ENCODE assay signal across 10 mouse cellular contexts in the genomic region with DNA sequence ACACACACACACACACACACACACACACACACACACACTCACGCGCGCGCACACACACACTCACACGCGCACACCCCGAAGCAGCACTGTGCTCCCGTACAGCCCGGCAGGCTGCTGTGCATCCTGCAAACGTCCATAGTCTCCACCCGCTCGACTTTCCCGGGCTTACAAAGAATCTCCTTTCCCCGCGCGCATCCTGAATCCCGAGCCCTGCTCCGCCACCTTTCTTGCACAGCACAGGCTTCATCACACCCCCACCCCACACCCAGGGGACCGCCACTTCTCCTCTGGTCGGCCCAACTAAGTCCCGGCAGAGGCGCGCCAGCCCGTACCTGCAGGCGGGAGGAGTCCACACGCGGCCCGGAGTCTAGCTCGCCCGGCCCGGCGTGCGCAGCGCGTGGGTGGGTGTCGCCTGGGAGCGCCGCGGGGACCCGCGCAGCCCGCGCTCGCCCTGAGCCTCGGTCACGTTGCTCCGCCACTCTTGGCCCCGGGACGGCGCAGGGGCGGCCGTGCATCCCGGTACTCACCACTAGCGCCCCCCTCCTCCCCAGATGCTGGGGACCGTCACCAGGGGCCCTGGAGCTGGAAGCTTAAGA.
A peak's percentile ranks its signal among the peaks of the same experiment; 100 is the strongest.
DNase-seq lines count a peak whose midpoint lies in the region; ATAC-seq lines count a peak whose summit lies in the region.
"Had no signal": no experiment of that assay in that cellular context is flagged by ENCODE, and none has a peak within 500 bp of the region (broad histone marks: within the 10 kb centered on the region; RNA-seq: fewer than 3 reads in every experiment).

No protein-coding gene starts in this region.

- H3K4me3 ChIP-seq in lung, embryonic 15.5 days = peak overlapping the region; percentile 70
- peak overlapping the region; percentile 63 for H3K4me3 ChIP-seq in hindbrain, embryonic 15.5 days

- H3K4me2 ChIP-seq in lung, embryonic 15.5 days = peak overlapping the region; percentile 98
- peak overlapping the region; percentile 92 for H3K4me2 ChIP-seq in hindbrain, embryonic 15.5 days

- H3K27ac ChIP-seq in lung, embryonic 15.5 days = peak overlapping the region; percentile 71; the same call in 1 of the 2 replicates
- H3K27ac ChIP-seq in hindbrain, embryonic 15.5 days (replicated peaks) = peak overlapping the region; percentile 90
- H3K27ac ChIP-seq: macrophage had no signal

- under 1% methylated on average over 55 of the region's 55 CpGs for WGBS in lung, embryonic 15.5 days
- under 1% methylated on average over 54 of the region's 55 CpGs for WGBS in hindbrain, embryonic 15.5 days

- peak; percentile 86 for ATAC-seq in lung, embryonic 15.5 days (ENCODE audit: borderline replicate concordance, extremely low read depth, low FRiP score, low TSS enrichment)
- ATAC-seq in hindbrain, embryonic 15.5 days (ENCODE audit: low FRiP score, low read depth) = peak; percentile 90

- no peaks in the 10 kb centered on the region for H3K9me3 ChIP-seq in lung, embryonic 15.5 days
- no peaks in the 10 kb centered on the region for H3K9me3 ChIP-seq in hindbrain, embryonic 15.5 days

- DNase-seq in lung, adult 18-20 months = no peak
- DNase-seq in cerebellum, postnatal 36 days = peak; percentile 34 to 42
- peak; percentile 21 for DNase-seq in gastrocnemius, adult 18-20 months (ENCODE audit: low spot score)
- peak; percentile 74 to 79 for DNase-seq in left cerebral cortex, postnatal 36 days (ENCODE audit: low spot score in 2 of 2)
- peak; percentile 82 for DNase-seq in neural tube, embryonic 10.5 days (ENCODE audit: extremely low spot score, low spot score)
- peak; percentile 51 to 61 for DNase-seq in urinary bladder, postnatal 4 days (ENCODE audit: low spot score in 2 of 2)

- peak overlapping the region; percentile 58 for H3K9ac ChIP-seq in lung, embryonic 15.5 days
- H3K9ac ChIP-seq in hindbrain, embryonic 15.5 days = peak overlapping the region; percentile 61

- no peaks in the 10 kb centered on the region for H3K36me3 ChIP-seq in lung, embryonic 15.5 days
- no peaks in the 10 kb centered on the region for H3K36me3 ChIP-seq in hindbrain, embryonic 15.5 days

- H3K4me1 ChIP-seq in lung, embryonic 15.5 days = 0 out of 2 replicates have a peak, but pooled peaks cover 2% of the 10 kb centered on the region
- 0 out of 2 replicates have a peak, but pooled peaks cover 17% of the 10 kb centered on the region for H3K4me1 ChIP-seq in hindbrain, embryonic 15.5 days (replicated peaks)

- peaks cover 23% of the 10 kb centered on the region for H3K27me3 ChIP-seq in lung, embryonic 15.5 days
- H3K27me3 ChIP-seq in hindbrain, embryonic 15.5 days = no peaks in the 10 kb centered on the region
- H3K27me3 ChIP-seq: CH12.LX had no signal

- intact Hi-C loops in left cerebral cortex, postnatal 36 days (cut with DNase I) = loop anchor here (10.0 kb wide), 3 partner anchors 289 to 469 kb away; partner anchors contain the start of gene Tenm3

Comparison
In these comparisons a context has a peak if more than half of its experiments do, and no peak if none do; other contexts are left out.
1. DNase-seq: peak in cerebellum, postnatal 36 days (2 of 2), gastrocnemius, adult 18-20 months (single experiment), left cerebral cortex, postnatal 36 days (2 of 2), neural tube, embryonic 10.5 days (single experiment) and urinary bladder, postnatal 4 days (2 of 2); none in lung, adult 18-20 months (0 of 2).